Mouse (Mus musculus): Measurements from ENCODE around the gene Mlst8. TPM values are rescaled to one million over a fixed set of nuclear protein-coding genes. Genes with fewer than 3 reads are reported as not detected.

Mlst8 gene
- polyA plus RNA-seq, 1 experiment from 2014 or later: 36.4 TPM

DNA sequence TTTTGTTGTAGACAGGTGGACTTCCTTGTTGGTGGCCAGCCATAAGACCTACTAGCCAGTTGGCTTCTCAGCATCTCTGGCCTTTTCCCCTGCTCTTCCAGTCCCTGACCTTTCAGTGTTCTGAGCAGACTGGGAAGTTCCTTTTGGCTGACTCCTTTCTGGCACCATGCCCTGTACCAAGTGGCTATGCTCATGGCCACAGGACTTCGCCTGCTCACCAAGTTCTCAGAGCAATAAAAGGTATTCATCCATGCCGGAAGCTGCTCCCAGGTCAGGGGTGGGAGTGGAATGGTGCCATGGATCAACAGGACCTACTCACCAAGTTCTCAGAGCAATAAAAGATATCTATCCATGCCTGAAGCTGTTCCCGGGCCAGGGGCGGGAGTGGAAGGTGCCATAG is 6.4 kb downstream of the Mlst8 start:
- H3K27me3 ChIP-seq (ENCODE audit: control insufficient read depth, insufficient read depth, low read length): no peaks in the 10 kb centered on the region
- 30% methylated on average over 4 of the region's 4 CpGs for WGBS
- no peak overlapping the region for H3K4me3 ChIP-seq (ENCODE audit: low read length)
- H3K9ac ChIP-seq (ENCODE audit: low read depth, low read length): peak overlapping the region; percentile 81; the same call in 1 of the 2 replicates
- ATAC-seq (ENCODE audit: low FRiP score, low TSS enrichment): peak; percentile 13; the same call in 1 of the 2 replicates
- peaks cover 38% of the 10 kb centered on the region for H3K36me3 ChIP-seq (ENCODE audit: control insufficient read depth, insufficient read depth, low read length)
- peak overlapping the region; percentile 18; the same call in 1 of the 2 replicates for H3K27ac ChIP-seq (ENCODE audit: low read depth, low read length)
- peaks cover 36% of the 10 kb centered on the region for H3K4me1 ChIP-seq (ENCODE audit: control insufficient read depth, insufficient read depth, low read length)
- H3K4me2 ChIP-seq (replicated peaks; ENCODE audit: low read depth, low read length): peak overlapping the region; percentile 98; the same call in 1 of the 2 replicates
- H3K9me3 ChIP-seq (ENCODE audit: control insufficient read depth, low read length): no peaks in the 10 kb centered on the region

GRCm38 (mm10) chr17:24470701-24471527 is 8.0 kb downstream of the Mlst8 start:
- Histone ChIP-seq H3K9me3 (ENCODE audit: control insufficient read depth, low read length) (no peaks in the 10 kb centered on the region), H3K27me3 (ENCODE audit: control insufficient read depth, insufficient read depth, low read length) (no peaks in the 10 kb centered on the region), H3K4me3 (ENCODE audit: low read length) (peak overlapping the region; percentile 86), H3K4me1 (ENCODE audit: control insufficient read depth, insufficient read depth, low read length) (peaks cover 35% of the 10 kb centered on the region), H3K27ac (ENCODE audit: low read depth, low read length) (peak overlapping the region; percentile 73; the same call in 1 of the 2 replicates), H3K36me3 (ENCODE audit: control insufficient read depth, insufficient read depth, low read length) (peaks cover 24% of the 10 kb centered on the region), H3K9ac (ENCODE audit: low read depth, low read length) (peak overlapping the region; percentile 81), H3K4me2 (replicated peaks; ENCODE audit: low read depth, low read length) (peak overlapping the region; percentile 98)
- ATAC-seq (ENCODE audit: low FRiP score, low TSS enrichment): peak; percentile 2; the same call in 1 of the 2 replicates
- 2% methylated on average over 66 of the region's 68 CpGs for WGBS

- peak; percentile 96 for ATAC-seq (ENCODE audit: low FRiP score, low TSS enrichment)
- peak within 1 kb of the TSS; percentile 98 for H3K4me2 ChIP-seq (replicated peaks; ENCODE audit: low read depth, low read length)
- peak within 1 kb of the TSS; percentile 81 for H3K9ac ChIP-seq (ENCODE audit: low read depth, low read length)
- under 1% methylated on average over 49 of the region's 75 CpGs for WGBS
- peak within 1 kb of the TSS; percentile 86 for H3K4me3 ChIP-seq (ENCODE audit: low read length)
- H3K9me3 ChIP-seq (ENCODE audit: control insufficient read depth, low read length): no peaks in the 10 kb centered on the region
- peaks cover 15% of the 10 kb centered on the region for H3K36me3 ChIP-seq (ENCODE audit: control insufficient read depth, insufficient read depth, low read length)
- H3K4me1 ChIP-seq (ENCODE audit: control insufficient read depth, insufficient read depth, low read length): peaks cover 35% of the 10 kb centered on the region
- no peaks in the 10 kb centered on the region for H3K27me3 ChIP-seq (ENCODE audit: control insufficient read depth, insufficient read depth, low read length)
- H3K27ac ChIP-seq (ENCODE audit: low read depth, low read length): peak within 1 kb of the TSS; percentile 73; the same call in 1 of the 2 replicates
Observed at GRCm38 (mm10) chr17:24469910-24470602, 8.8 kb downstream of the Mlst8 start, which contains the start of the genes E4f1 and Pgp. Gene E4f1, minus strand, starts transcription at chr17:24470313. Gene Pgp, plus strand, starts transcription at chr17:24470392.

DNA sequence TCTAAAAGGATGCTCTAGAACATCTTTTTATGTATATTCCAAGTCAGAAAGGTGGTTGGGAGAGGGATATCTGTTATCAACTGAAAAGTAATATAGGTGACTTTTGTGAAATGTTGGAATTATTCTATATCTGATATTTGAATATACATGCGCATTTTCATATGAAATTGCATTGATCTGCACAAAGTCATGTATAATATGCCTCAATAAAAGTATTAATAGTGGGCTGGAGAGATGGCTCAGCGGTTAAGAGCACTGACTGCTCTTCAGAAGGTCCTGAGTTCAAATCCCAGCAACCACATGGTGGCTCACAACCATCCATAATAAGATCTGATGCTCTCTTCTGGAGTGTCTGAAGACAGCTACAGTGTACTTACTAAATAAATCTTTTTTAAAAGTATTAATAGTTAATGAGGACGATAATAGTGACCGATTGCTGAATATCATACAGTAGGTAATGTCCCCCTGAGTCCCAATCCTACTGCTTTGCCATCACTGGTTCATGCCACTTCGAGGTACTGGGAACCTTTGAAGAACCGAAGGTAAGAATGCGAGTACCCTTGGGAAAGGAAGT is 9.5 kb downstream of the Mlst8 start:
- no peak for ATAC-seq (ENCODE audit: low FRiP score, low TSS enrichment)
- no peaks in the 10 kb centered on the region for H3K9me3 ChIP-seq (ENCODE audit: control insufficient read depth, low read length)
- peak overlapping the region; percentile 86 for H3K4me3 ChIP-seq (ENCODE audit: low read length)
- peak overlapping the region; percentile 81 for H3K9ac ChIP-seq (ENCODE audit: low read depth, low read length)
- WGBS: 14% methylated on average over 7 of the region's 7 CpGs
- no peaks in the 10 kb centered on the region for H3K27me3 ChIP-seq (ENCODE audit: control insufficient read depth, insufficient read depth, low read length)
- peaks cover 9% of the 10 kb centered on the region for H3K36me3 ChIP-seq (ENCODE audit: control insufficient read depth, insufficient read depth, low read length)
- H3K4me2 ChIP-seq (replicated peaks; ENCODE audit: low read depth, low read length): peak overlapping the region; percentile 98
- peaks cover 34% of the 10 kb centered on the region for H3K4me1 ChIP-seq (ENCODE audit: control insufficient read depth, insufficient read depth, low read length)
- peak overlapping the region; percentile 60; the same call in 1 of the 2 replicates for H3K27ac ChIP-seq (ENCODE audit: low read depth, low read length)

DNA sequence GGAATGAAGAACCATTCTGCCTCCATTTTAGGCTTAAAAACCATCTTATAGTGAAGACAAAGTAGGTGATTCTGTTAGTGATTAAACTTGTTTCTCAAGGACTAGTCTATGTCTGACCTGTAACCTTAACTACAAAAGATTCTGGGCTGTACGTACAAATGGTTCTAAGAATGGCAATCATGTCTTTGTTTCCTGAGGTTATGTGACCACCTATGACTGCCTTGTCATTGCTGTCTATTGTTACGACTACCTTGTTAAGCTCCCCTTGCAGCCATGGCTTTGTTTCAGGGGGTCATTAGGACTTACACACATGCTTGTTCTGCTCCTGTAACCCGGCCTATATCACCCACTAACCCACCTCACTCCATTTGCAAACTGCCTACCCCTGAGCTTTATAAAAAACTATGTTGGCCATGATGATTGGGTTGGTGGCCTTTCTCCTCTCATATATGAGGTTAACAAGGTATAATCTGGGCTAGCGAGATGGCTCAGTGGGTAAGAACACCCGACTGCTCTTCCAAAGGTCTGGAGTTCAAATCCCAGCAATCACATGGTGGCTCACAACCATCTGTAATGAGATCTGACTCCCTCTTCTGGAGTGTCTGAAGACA is 10.1 kb downstream of the Mlst8 start:
- H3K4me2 ChIP-seq (replicated peaks; ENCODE audit: low read depth, low read length): no peak overlapping the region
- no peaks in the 10 kb centered on the region for H3K9me3 ChIP-seq (ENCODE audit: control insufficient read depth, low read length)
- H3K27ac ChIP-seq (ENCODE audit: low read depth, low read length): no peak overlapping the region
- peaks cover 27% of the 10 kb centered on the region for H3K4me1 ChIP-seq (ENCODE audit: control insufficient read depth, insufficient read depth, low read length)
- H3K9ac ChIP-seq (ENCODE audit: low read depth, low read length): no peak overlapping the region
- 90% methylated on average over 5 of the region's 5 CpGs for WGBS
- no peaks in the 10 kb centered on the region for H3K27me3 ChIP-seq (ENCODE audit: control insufficient read depth, insufficient read depth, low read length)
- no peak overlapping the region for H3K4me3 ChIP-seq (ENCODE audit: low read length)
- no peak for ATAC-seq (ENCODE audit: low FRiP score, low TSS enrichment)
- H3K36me3 ChIP-seq (ENCODE audit: control insufficient read depth, insufficient read depth, low read length): peaks cover 2% of the 10 kb centered on the region

DNA sequence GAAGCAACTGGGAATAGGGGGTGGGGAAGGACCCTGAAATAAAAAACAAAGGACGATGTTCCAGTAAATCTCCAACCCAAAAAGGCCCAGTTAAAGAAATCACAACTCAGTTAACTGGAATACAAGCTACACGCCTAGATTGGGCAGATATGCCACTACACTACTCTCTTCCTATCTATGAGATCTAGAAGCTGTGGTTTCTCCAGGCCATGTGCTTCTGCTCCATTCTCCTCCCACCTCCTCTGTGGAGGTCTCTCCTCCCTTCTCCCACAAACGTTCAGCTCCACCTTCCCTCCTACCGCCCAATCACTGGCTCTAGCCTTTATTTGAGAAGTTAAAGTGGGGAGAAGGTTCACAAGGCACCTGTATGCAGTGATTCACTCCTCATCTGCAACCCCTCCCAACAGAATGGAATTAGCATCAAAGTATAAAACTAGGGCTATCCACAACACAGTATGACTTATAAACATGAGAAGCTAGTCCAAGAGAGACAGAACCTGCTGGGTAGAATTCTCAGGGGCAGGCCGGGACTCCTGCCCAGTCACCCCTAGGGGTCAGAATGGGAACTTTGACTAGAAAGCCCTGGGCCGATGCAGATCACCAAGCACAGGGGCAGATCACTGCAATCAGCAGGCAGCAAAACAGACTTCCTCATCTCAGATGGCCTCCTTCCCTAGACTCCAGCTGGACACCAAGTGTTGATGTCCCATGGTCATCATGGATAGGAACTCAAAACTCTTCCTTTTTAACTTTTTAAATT is 15.3 kb downstream of the Mlst8 start:
- H3K4me3 ChIP-seq (ENCODE audit: low read length): no peak overlapping the region
- no peaks in the 10 kb centered on the region for H3K27me3 ChIP-seq (ENCODE audit: control insufficient read depth, insufficient read depth, low read length)
- no peak overlapping the region for H3K9ac ChIP-seq (ENCODE audit: low read depth, low read length)
- H3K9me3 ChIP-seq (ENCODE audit: control insufficient read depth, low read length): no peaks in the 10 kb centered on the region
- no peaks in the 10 kb centered on the region for H3K36me3 ChIP-seq (ENCODE audit: control insufficient read depth, insufficient read depth, low read length)
- no peak overlapping the region for H3K27ac ChIP-seq (ENCODE audit: low read depth, low read length)
- H3K4me1 ChIP-seq (ENCODE audit: control insufficient read depth, insufficient read depth, low read length): no peaks in the 10 kb centered on the region
- no peak overlapping the region for H3K4me2 ChIP-seq (replicated peaks; ENCODE audit: low read depth, low read length)
- WGBS: 58% methylated on average over 6 of the region's 6 CpGs
- 0 out of 2 replicates have a peak, but pooled peaks have one; percentile 24 for ATAC-seq (ENCODE audit: low FRiP score, low TSS enrichment)

GRCm38 (mm10) chr17:24462932-24463331 is 15.9 kb downstream of the Mlst8 start:
- Histone ChIP-seq H3K4me1 (ENCODE audit: control insufficient read depth, insufficient read depth, low read length) (no peaks in the 10 kb centered on the region), H3K27ac (ENCODE audit: low read depth, low read length) (no peak overlapping the region)
- no peak for ATAC-seq (ENCODE audit: low FRiP score, low TSS enrichment)

DNA sequence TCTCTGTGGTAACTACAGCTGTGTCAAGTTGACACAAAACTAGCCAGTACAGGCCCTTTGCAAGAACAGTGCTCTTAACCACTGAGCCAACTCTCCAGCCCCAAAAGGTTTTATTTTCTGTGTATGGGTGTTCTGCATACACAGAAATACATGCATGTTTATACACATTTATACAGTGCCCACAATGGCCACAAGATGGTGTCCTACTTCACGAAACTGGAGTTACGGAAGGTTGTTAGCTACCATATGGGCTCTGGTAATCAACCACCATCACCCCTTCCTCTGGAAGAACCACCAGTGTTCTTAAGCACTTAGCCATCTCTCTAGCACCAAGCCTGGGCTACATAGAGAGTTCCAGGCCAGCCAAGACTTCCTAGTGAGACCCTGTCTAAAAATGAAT is 17.3 kb downstream of the Mlst8 start:
- no peaks in the 10 kb centered on the region for H3K9me3 ChIP-seq (ENCODE audit: control insufficient read depth, low read length)
- H3K27me3 ChIP-seq (ENCODE audit: control insufficient read depth, insufficient read depth, low read length): no peaks in the 10 kb centered on the region
- H3K4me1 ChIP-seq (ENCODE audit: control insufficient read depth, insufficient read depth, low read length): no peaks in the 10 kb centered on the region
- no peak for ATAC-seq (ENCODE audit: low FRiP score, low TSS enrichment)
- H3K4me3 ChIP-seq (ENCODE audit: low read length): no peak overlapping the region
- no peak overlapping the region for H3K27ac ChIP-seq (ENCODE audit: low read depth, low read length)
- whole genome bisulfite sequencing: 65% methylated on average over 2 of the region's 2 CpGs
- H3K36me3 ChIP-seq (ENCODE audit: control insufficient read depth, insufficient read depth, low read length): no peaks in the 10 kb centered on the region
- no peak overlapping the region for H3K9ac ChIP-seq (ENCODE audit: low read depth, low read length)
- no peak overlapping the region for H3K4me2 ChIP-seq (replicated peaks; ENCODE audit: low read depth, low read length)

More at GRCm38 (mm10) chr17:24462932-24463331, 15.9 kb downstream of the Mlst8 start:
- no peaks in the 10 kb centered on the region for H3K36me3 ChIP-seq (ENCODE audit: control insufficient read depth, insufficient read depth, low read length)
- H3K4me3 ChIP-seq (ENCODE audit: low read length): no peak overlapping the region
- no peak overlapping the region for H3K4me2 ChIP-seq (replicated peaks; ENCODE audit: low read depth, low read length)
- no peaks in the 10 kb centered on the region for H3K27me3 ChIP-seq (ENCODE audit: control insufficient read depth, insufficient read depth, low read length)
- WGBS: 63% methylated on average over 1 of the region's 1 CpGs
- no peaks in the 10 kb centered on the region for H3K9me3 ChIP-seq (ENCODE audit: control insufficient read depth, low read length)
- no peak overlapping the region for H3K9ac ChIP-seq (ENCODE audit: low read depth, low read length)

Measured in kidney, embryonic 14.5 days (tissue).